Mouse (Mus musculus): Measurements from ENCODE around the gene 3110082I17Rik. TPM values are rescaled to one million over a fixed set of nuclear protein-coding genes. Genes with fewer than 3 reads are reported as not detected.
"Not testable (repeated sequence)": the region's sequence is repeated elsewhere in the genome, so short reads cannot be mapped to it uniquely, and the experiment has no call there.

3110082I17Rik gene
- polyA plus RNA-seq, 1 experiment from 2014 or later = 19.7 TPM

DNA sequence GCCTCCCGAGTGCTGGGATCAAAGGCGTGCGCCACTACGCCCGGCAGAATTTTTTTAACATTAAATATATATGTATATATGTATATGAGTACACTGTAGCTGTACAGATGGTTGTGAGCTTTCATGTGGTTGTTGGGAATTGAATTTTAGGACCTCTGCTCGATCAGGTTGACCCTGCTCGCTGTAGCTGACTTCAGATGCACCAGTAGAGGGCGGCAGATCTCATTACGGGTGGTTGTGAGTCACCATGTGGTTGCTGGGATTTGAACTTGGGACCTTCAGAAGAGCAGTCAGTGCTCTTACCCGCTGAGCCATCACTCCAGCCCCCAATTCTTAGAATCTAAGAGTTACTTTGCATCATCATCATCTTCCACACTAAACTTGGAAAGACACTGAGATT lies 125.9 kb downstream of the 3110082I17Rik start:
- H3K4me1 ChIP-seq (replicated peaks; ENCODE audit: control insufficient read depth, insufficient read depth); H3K27ac ChIP-seq (replicated peaks); DNase-seq (ENCODE audit: low spot score); H3K4me2 ChIP-seq (replicated peaks; ENCODE audit: low read depth); H3K27me3 ChIP-seq (ENCODE audit: control insufficient read depth, insufficient read depth, low read length); H3K4me3 ChIP-seq (ENCODE audit: low read depth, low read length); H3K9me3 ChIP-seq (ENCODE audit: control insufficient read depth, low read length); H3K9ac ChIP-seq (ENCODE audit: low read length); ATAC-seq (ENCODE audit: low FRiP score, low TSS enrichment): not testable (repeated sequence)
- peaks cover 10% of the 10 kb centered on the region for H3K36me3 ChIP-seq (ENCODE audit: control insufficient read depth, insufficient read depth, low read length)
- TF ChIP-seq CTCF (IDR thresholded peaks at IDR 0.05; ENCODE audit: low read depth) = peak; percentile 51
- 92% methylated on average over 10 of the region's 10 CpGs for WGBS

DNA sequence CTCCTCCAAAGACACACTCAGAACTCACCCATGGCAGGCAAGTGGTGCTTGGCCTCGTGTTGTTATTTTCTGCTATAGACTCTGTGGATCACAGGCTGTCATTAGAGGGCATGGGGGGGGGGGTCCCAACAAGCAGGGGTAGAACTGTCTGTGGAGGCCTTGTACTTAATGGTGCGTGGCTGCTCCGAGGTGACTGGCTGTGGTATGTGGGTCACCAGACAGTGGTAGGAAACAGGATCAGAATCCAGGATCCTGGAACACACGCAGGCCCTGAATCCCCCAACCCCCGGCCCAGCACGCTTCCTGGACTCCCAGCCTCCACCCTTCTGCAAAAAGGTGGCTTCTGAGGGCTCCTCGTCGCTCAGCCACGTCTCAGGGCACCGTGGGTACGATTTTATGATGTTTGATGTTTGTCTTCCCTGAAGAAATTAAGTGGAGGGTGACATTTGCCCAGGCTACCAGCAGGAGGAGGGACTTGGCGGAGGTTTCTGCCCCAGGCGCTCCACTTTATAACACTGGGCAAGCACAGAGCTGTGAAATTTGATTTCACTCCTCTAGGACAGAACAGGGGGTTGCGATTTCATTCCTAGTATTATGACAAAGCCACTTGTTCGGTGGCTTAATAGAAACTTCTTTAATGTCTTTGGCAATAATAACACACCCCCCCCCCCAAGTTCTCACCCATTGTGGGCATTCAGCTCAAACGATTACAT lies 126.9 kb downstream of the 3110082I17Rik start:
- Histone ChIP-seq H3K4me2 (replicated peaks; ENCODE audit: low read depth) (no peak overlapping the region), H3K36me3 (ENCODE audit: control insufficient read depth, insufficient read depth, low read length) (peaks cover 7% of the 10 kb centered on the region), H3K4me1 (replicated peaks; ENCODE audit: control insufficient read depth, insufficient read depth) (no peaks in the 10 kb centered on the region), H3K4me3 (ENCODE audit: low read depth, low read length) (no peak overlapping the region), H3K9ac (ENCODE audit: low read length) (no peak overlapping the region), H3K27ac (replicated peaks) (peak overlapping the region; percentile 88), H3K9me3 (ENCODE audit: control insufficient read depth, low read length) (no peaks in the 10 kb centered on the region), H3K27me3 (ENCODE audit: control insufficient read depth, insufficient read depth, low read length) (no peaks in the 10 kb centered on the region)
- no peak for ATAC-seq (ENCODE audit: low FRiP score, low TSS enrichment)
- 69% methylated on average over 16 of the region's 16 CpGs for WGBS
- TF ChIP-seq CTCF (IDR thresholded peaks at IDR 0.05; ENCODE audit: low read depth) (peak; percentile 42), EP300 (optimal IDR thresholded peaks at IDR 0.05) (no peak)
- peak; percentile 60 for DNase-seq (ENCODE audit: low spot score)

DNA sequence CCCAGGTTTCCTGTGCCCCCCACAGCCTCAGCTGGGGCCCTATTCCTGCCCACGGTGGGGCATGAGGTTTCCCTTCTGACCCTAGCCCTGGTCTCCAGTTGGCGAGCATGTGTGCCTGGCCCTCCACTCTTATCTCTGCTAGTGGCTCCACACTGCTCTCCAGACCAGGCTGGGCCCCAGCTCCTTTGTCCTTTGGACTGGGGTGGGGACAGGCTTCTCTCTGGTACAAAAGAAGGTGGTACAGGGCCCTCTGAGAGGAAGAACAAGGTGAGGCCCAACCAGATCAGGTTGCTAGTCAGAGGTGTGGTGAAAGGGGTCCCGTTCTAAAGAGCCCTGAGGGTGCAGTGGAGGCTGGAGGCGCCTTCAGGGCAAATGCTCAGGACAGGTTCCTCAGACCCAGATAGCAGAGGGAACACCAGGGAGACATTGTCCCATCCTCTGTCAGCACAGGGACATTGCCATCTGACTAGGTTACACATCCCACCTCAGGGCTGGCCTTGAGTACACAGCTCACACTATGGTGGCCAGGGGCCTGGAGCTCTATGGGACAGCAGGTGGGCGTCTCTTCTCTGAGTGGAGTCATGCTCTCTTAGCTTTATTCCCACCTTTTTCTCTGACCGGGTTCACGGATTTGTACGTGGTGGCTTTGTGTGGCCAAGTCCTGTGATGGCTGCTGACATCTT lies 127.6 kb downstream of the 3110082I17Rik start:
- DNase-seq (ENCODE audit: low spot score) = peak; percentile 84
- no peaks in the 10 kb centered on the region for H3K9me3 ChIP-seq (ENCODE audit: control insufficient read depth, low read length)
- peaks cover 7% of the 10 kb centered on the region for H3K36me3 ChIP-seq (ENCODE audit: control insufficient read depth, insufficient read depth, low read length)
- no peak overlapping the region for H3K9ac ChIP-seq (ENCODE audit: low read length)
- peak; percentile 84 for ATAC-seq (ENCODE audit: low FRiP score, low TSS enrichment)
- TF ChIP-seq CTCF (IDR thresholded peaks at IDR 0.05; ENCODE audit: low read depth) = no peak
- TF ChIP-seq EP300 (optimal IDR thresholded peaks at IDR 0.05) = no peak
- no peak overlapping the region for H3K4me2 ChIP-seq (replicated peaks; ENCODE audit: low read depth)
- H3K27ac ChIP-seq (replicated peaks) = peak overlapping the region; percentile 88
- no peaks in the 10 kb centered on the region for H3K4me1 ChIP-seq (replicated peaks; ENCODE audit: control insufficient read depth, insufficient read depth)
- H3K27me3 ChIP-seq (ENCODE audit: control insufficient read depth, insufficient read depth, low read length) = no peaks in the 10 kb centered on the region
- WGBS = 70% methylated on average over 8 of the region's 8 CpGs
- no peak overlapping the region for H3K4me3 ChIP-seq (ENCODE audit: low read depth, low read length)

DNA sequence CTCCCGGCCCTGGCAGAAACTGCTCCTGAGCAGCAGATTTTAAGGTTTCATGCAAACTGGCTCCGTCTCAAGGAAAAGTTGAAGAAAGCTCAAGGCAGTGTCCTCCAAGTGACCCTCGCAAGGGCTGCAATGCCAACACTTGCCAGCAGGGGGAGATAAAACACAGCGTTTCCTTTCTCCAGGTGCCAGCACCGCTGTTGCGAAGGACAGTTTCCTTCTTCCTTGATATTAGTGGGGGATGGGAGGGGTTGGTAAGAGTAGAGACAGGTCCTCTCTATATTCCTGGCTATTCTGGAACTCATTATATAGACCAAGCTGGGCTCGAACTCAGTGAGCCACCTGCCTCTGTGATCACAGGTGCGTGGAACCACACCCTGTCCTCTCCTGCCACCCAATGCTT lies 128.6 kb downstream of the 3110082I17Rik start:
- 15% methylated on average over 8 of the region's 8 CpGs for WGBS
- Histone ChIP-seq H3K27me3 (ENCODE audit: control insufficient read depth, insufficient read depth, low read length) (no peaks in the 10 kb centered on the region), H3K9ac (ENCODE audit: low read length) (no peak overlapping the region), H3K4me3 (ENCODE audit: low read depth, low read length) (no peak overlapping the region), H3K4me2 (replicated peaks; ENCODE audit: low read depth) (no peak overlapping the region), H3K27ac (replicated peaks) (peak overlapping the region; percentile 88), H3K36me3 (ENCODE audit: control insufficient read depth, insufficient read depth, low read length) (peaks cover 3% of the 10 kb centered on the region; the same call in 1 of the 2 replicates), H3K4me1 (replicated peaks; ENCODE audit: control insufficient read depth, insufficient read depth) (no peaks in the 10 kb centered on the region), H3K9me3 (ENCODE audit: control insufficient read depth, low read length) (no peaks in the 10 kb centered on the region)
- DNase-seq (ENCODE audit: low spot score) (peak; percentile 91), ATAC-seq (ENCODE audit: low FRiP score, low TSS enrichment) (peak; percentile 27)
- TF ChIP-seq CTCF (IDR thresholded peaks at IDR 0.05; ENCODE audit: low read depth) (peak; percentile 99), EP300 (optimal IDR thresholded peaks at IDR 0.05) (no peak)

DNA sequence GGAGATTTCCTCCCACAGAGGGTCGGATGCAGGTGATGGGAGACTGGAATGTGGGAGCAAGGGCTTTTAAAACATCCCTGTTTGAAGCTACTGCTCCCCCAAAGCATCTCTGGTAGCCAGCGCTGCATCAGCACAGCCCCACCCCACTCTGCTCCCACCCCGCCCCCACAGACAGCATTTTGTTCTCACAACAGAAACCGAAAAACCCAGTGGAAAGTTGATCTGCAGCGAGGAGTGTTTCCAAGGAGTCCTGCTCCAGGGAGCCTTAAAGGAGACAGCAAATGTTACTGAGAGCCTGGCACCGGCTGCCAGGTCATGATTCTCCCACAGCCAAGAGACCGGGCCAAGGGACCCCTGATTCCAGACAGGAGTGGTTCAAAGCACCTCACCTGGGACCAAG lies 129.6 kb downstream of the 3110082I17Rik start:
- Histone ChIP-seq H3K9me3 (ENCODE audit: control insufficient read depth, low read length) (no peaks in the 10 kb centered on the region), H3K9ac (ENCODE audit: low read length) (no peak overlapping the region), H3K4me3 (ENCODE audit: low read depth, low read length) (no peak overlapping the region), H3K27me3 (ENCODE audit: control insufficient read depth, insufficient read depth, low read length) (no peaks in the 10 kb centered on the region), H3K4me1 (replicated peaks; ENCODE audit: control insufficient read depth, insufficient read depth) (no peaks in the 10 kb centered on the region), H3K36me3 (ENCODE audit: control insufficient read depth, insufficient read depth, low read length) (no peaks in the 10 kb centered on the region), H3K27ac (replicated peaks) (0 out of 2 replicates have a peak overlapping the region, but pooled peaks have one; percentile 24), H3K4me2 (replicated peaks; ENCODE audit: low read depth) (no peak overlapping the region)
- 54% methylated on average over 7 of the region's 7 CpGs for WGBS
- no peak for ATAC-seq (ENCODE audit: low FRiP score, low TSS enrichment)
- no peak for DNase-seq (ENCODE audit: low spot score)
- TF ChIP-seq CTCF (IDR thresholded peaks at IDR 0.05; ENCODE audit: low read depth) = no peak

DNA sequence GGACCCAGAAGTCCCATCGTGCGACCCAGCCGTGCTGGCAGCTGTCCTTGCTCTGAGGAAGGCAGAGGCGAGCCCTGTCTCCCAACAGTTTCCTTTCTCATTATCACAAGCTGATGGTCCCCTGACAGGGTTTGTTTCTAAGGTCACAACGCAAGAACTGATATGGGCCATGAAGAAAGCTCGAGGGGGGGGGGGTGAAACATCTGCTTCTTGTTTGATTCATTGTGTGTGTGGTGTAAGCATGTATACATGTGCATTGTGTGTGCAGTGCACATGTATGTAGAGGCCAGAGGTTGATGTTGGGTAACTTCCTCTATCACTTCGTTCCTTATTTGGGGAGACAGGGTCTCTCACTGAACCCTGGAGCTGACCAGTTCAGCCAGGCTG lies 132.7 kb downstream of the 3110082I17Rik start:
- 67% methylated on average over 7 of the region's 7 CpGs for WGBS
- Histone ChIP-seq H3K4me2 (replicated peaks; ENCODE audit: low read depth) (no peak overlapping the region), H3K4me1 (replicated peaks; ENCODE audit: control insufficient read depth, insufficient read depth) (0 out of 2 replicates have a peak, but pooled peaks cover 2% of the 10 kb centered on the region), H3K9me3 (ENCODE audit: control insufficient read depth, low read length) (no peaks in the 10 kb centered on the region), H3K36me3 (ENCODE audit: control insufficient read depth, insufficient read depth, low read length) (no peaks in the 10 kb centered on the region), H3K9ac (ENCODE audit: low read length) (no peak overlapping the region), H3K27me3 (ENCODE audit: control insufficient read depth, insufficient read depth, low read length) (no peaks in the 10 kb centered on the region), H3K4me3 (ENCODE audit: low read depth, low read length) (no peak overlapping the region), H3K27ac (replicated peaks) (no peak overlapping the region)
- ATAC-seq (ENCODE audit: low FRiP score, low TSS enrichment) (no peak), DNase-seq (ENCODE audit: low spot score) (no peak)
- no peak for TF ChIP-seq EP300 (optimal IDR thresholded peaks at IDR 0.05)
- TF ChIP-seq CTCF (IDR thresholded peaks at IDR 0.05; ENCODE audit: low read depth) = no peak

Measured in stomach, postnatal 0 days (tissue).